Mouse (Mus musculus): ENCODE data around the gene Akr1c21.
"Not testable (repeated sequence)": the region's sequence is repeated elsewhere in the genome, so short reads cannot be mapped to it uniquely, and the experiment has no call there.

The Akr1c21 gene

DNA sequence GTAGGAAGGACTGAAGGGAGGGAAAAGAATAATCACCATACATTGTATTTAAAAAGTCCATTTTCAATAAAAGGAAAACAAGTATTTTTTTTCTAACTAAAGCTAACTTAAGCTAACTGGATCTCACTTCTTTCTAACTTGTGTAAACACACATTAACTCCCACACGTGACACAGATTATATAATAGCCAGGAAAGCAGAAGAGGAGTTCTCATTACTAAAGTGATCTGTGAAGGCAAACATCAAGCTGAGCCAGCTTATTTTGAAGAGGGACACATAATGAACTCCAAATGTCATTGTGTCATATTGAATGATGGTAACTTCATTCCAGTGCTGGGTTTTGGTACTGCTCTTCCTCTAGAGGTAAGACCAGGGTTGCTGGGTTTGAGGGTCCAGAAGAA is at the start of gene Akr1c21:
Gene Akr1c21 (plus strand): TSS at position 205 of the 400 bp plus-strand sequence.
- no peak for DNase-seq (ENCODE audit: low spot score in 2 of 2)

DNA sequence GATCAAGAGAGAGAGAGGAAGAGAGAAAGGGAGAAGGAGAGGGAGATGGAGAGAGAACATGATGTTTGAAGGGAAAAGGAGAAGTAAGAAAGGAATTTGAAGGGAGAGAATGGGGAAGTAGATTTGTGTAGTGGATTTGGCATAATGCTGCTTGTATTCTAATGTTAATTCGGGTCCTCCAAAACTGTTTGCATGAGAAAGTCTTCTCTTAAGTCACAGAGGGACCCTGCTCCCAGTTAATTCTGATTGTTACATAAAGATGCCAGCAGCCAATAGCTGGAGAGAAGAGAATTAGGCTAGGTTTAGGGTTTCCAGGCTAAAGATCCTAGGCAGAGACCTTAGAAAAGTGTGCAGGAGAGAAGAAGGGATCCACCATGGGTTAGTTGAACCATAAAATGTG is 14.7 kb upstream of the Akr1c21 start:
- no peak for DNase-seq (ENCODE audit: low spot score in 2 of 2)

DNA sequence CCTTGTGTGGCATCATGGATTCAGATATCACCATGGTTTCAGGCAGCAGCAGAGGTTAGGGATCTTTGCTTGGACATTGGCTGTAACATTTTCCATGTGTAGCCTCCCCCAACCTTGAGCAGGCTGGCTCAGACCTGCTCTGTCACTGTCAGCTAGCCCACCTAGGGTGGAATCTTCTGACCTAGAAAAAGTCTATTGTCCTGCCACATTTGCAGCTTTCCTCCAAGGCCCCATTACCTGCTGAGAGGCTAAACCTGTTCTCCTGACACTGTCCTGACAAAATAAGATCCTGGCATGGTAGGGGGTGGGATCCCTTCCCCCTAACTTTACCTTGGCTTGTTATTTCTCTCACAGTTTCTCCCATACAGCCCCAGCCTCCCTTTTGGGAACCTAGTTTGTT is 13.4 kb upstream of the Akr1c21 start:
- no peak for DNase-seq (ENCODE audit: low spot score in 2 of 2)

DNA sequence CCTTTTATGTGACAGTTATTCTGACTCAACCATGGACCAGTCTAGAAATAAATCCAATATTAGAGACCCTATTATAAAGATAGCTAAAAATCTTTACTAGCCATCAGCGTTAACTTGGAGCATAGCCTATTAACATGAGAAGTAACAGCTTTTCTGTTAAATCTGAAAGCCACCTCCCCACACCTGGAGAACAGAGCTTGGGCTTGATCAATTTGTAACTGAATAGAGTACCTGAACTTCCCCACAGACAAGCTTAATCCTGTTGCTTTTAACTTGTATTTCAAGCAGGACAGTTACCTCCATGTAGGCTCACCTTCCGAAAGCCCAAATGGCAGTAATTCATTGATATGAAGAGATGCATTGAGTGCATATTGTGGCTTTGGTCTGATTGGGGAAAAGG is 7.9 kb upstream of the Akr1c21 start:
- DNase-seq (ENCODE audit: low spot score in 2 of 2) = no peak

DNA sequence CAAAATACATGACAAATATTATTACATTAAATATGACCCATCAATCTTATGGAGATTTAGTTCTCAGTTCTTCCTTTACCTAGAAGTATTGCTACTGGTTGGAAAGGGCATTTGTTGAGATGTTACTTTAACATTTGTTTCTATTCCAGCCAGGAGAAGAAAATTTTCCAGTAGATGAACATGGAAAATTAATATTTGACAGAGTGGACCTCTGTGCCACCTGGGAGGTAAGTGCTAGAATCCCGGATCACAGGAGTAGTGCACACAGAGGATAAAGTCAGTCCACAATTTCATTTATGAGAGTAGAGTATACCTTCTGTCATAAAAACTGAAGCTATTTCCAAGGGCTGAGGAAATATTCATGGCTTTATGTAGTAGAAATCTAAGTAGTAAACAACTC is 3.0 kb downstream of the Akr1c21 start:
- no peak for DNase-seq (ENCODE audit: low spot score in 2 of 2)

DNA sequence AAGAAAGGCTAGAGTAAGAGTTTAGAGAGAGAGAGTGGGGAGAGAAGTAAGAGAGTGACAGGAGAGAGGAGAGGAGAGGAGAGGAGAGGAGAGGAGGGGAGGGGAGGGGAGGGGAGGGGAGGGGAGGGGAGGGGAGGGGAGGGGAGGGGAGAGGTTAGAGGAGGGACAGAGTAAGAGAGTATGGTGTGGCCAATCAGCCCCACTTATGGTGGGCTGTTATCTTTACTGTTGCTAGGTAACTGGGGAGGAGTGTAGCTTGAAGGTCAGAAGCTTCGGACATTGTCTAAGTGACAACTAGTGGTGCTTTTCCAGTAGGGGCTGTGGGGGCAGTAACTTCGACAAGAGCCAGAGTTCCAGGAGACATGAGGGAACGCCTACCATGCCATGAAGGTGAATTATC is 29.6 kb downstream of the Akr1c21 start:
- DNase-seq (ENCODE audit: low spot score in 2 of 2) = not testable (repeated sequence)

DNA sequence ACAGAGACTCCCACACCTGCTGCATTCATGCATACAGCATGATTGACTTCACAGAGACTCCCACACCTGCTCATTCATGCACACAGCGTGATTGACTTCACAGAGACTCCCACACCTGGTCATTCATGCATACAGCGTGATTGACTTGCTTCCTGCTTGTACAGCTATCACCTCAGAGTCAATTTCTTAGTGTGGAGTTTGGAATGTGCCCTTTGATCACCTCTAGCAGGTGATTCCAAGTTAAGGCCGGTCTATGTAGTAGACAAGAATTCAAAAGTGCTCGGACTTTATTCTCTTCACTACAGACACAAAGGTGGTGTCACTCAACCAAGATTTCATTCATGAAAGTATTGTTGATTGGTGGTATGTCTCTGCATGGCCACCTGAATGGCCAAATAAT is 32.9 kb downstream of the Akr1c21 start:
- DNase-seq (ENCODE audit: low spot score in 2 of 2) = no peak

DNA sequence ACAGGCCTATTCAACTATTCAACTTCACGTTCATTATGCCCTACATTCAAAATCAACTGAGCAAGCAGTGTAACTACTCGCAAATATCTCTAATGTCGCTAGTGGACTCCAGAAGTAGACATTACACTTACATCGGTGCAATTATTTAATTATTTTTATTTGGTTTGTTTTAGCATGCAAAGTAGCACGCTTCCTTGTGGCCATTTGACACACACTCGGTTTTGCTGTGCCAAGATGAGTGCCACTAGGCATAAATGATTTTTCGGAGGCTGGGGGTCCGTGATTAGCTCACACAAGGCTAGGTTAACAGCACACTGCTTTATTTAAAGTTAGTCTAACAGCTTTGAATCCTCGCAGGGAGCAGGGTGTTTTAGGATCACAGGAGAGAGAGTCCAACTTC is 34.7 kb downstream of the Akr1c21 start:
- no peak for DNase-seq (ENCODE audit: low spot score in 2 of 2)

DNA sequence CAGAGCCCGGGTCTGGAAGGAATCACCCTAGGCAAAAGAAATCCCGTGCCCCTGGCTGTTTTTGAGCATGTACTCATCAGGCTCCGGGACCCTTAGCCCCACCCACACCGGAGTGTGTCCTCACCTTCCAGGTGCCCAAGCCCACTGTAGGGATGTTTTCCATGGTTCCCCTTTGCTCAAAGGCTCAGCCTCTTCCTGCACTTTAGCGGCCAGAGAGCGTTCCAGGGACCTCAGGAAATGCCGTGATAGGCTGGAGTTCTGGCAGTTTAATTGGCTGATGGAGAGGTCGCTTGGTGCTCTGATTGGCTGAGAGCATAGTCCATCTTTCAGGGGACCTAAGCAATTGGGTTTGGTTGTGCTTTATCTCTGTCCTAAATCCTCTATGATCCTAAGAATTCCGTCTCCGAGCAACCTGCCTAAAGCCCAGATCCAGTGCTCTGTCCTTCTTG is 35.1 kb downstream of the Akr1c21 start, which contains the start of gene Akr1e1:
Gene Akr1e1 (minus strand): TSS at position 214 of the 449 bp plus-strand sequence.
- peak; percentile 94 to 98 for DNase-seq (ENCODE audit: low spot score in 2 of 2)

DNA sequence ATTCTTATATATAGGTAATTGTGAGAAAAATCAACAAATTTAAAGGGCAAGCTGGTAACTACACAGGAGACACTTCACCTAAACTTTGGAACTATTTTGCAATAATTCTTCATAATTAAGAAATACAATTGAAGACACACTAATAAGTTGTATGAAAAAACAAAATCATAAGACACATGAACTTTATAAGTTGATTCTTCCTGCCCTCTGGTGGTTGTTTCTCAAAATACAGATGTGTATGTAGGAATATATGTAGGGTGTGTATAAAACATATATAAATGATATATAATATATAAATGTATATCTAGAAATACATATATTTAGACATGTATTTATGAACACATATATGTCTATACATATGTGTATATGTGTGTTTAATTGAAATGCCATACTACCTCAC is 37.0 kb downstream of the Akr1c21 start:
- no peak for DNase-seq (ENCODE audit: low spot score in 2 of 2)

All from heart, adult 9 months (tissue).